Mouse (Mus musculus) megakaryocyte, embryonic 14.5 days (primary cell): ENCODE data around the gene Rcan2.

ENCODE experiments used
- FLI1 ChIP-seq: IDR thresholded peaks from 2 replicates; pipeline ENCODE4 v1.6.1; 2012; ENCODE audit warnings: low read length, inconsistent platforms, mixed read lengths
- GATA1 ChIP-seq: IDR thresholded peaks from 3 replicates; pipeline ENCODE4 v1.6.1; 2012; ENCODE audit warnings: mixed read lengths, low read length, inconsistent platforms, borderline replicate concordance

DNA sequence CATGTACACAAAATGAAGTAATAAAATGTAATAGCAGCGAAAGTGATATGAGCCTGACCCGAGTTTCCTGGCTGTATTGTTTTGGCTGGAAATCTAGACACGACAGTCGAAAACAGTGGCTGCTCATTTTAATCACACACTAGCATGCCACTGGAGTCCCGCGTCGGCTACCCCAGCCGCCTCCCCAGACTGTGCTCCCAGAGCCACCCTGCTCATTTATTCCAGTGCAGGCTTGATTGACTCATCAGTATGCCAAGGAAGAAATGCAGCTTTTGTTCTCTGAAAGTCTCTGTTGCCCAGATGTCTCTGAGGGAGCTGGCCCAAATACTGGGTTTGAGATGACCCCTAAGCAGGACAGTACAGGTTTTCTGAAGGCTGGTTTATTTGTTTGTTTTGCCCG, 132.9 kb downstream of the Rcan2 start:
- TF ChIP-seq GATA1 (no peak), FLI1 (no peak)
